Mouse (Mus musculus): ENCODE data around the gene Mtg1. TPM values are rescaled to one million over a fixed set of nuclear protein-coding genes. Genes with fewer than 3 reads are reported as not detected.

The Mtg1 gene
- total RNA-seq, 2 experiments from 2014 or later: not detected

GRCm38 (mm10) chr7:140184206-140184605 is 46.8 kb downstream of the Mtg1 start:
- ATAC-seq (replicated peaks; ENCODE audit: low FRiP score, poor library complexity, severe bottlenecking): no peak

GRCm38 (mm10) chr7:140186646-140187620 is 49.6 kb downstream of the Mtg1 start:
- ATAC-seq (replicated peaks; ENCODE audit: low FRiP score, poor library complexity, severe bottlenecking): no peak

- ATAC-seq (replicated peaks; ENCODE audit: low FRiP score, poor library complexity, severe bottlenecking): no peak
Observed at GRCm38 (mm10) chr7:140187721-140188390, 50.5 kb downstream of the Mtg1 start.

GRCm38 (mm10) chr7:140188391-140189328 is 51.3 kb downstream of the Mtg1 start:
- 0 out of 2 replicates have a peak, but pooled peaks have one; percentile 49 for ATAC-seq (replicated peaks; ENCODE audit: low FRiP score, poor library complexity, severe bottlenecking)

- no peak for ATAC-seq (replicated peaks; ENCODE audit: low FRiP score, poor library complexity, severe bottlenecking)
Observed at GRCm38 (mm10) chr7:140190435-140190834, 53.1 kb downstream of the Mtg1 start.

- no peak for ATAC-seq (replicated peaks; ENCODE audit: low FRiP score, poor library complexity, severe bottlenecking)
Observed at GRCm38 (mm10) chr7:140192445-140192844, 55.1 kb downstream of the Mtg1 start.

GRCm38 (mm10) chr7:140192851-140193250 is 55.5 kb downstream of the Mtg1 start:
- no peak for ATAC-seq (replicated peaks; ENCODE audit: low FRiP score, poor library complexity, severe bottlenecking)

- ATAC-seq (replicated peaks; ENCODE audit: low FRiP score, poor library complexity, severe bottlenecking): no peak
Observed at GRCm38 (mm10) chr7:140194031-140194430, 56.7 kb downstream of the Mtg1 start.

GRCm38 (mm10) chr7:140196002-140196401 is 58.6 kb downstream of the Mtg1 start:
- no peak for ATAC-seq (replicated peaks; ENCODE audit: low FRiP score, poor library complexity, severe bottlenecking)

Other genes starting within 250 kb of the Mtg1 start
- not detected in 2 replicates for gene Kndc1, start 242.9 kb upstream of the Mtg1 start, total RNA-seq (2015; ENCODE audit: low replicate concordance)
- not detected in 2 replicates for gene Kndc1, start 242.9 kb upstream of the Mtg1 start, total RNA-seq (2017; ENCODE audit: low replicate concordance)
- not detected in 2 replicates for gene Utf1, start 193.8 kb upstream of the Mtg1 start, total RNA-seq (2015; ENCODE audit: low replicate concordance)
- gene Utf1, start 193.8 kb upstream of the Mtg1 start, total RNA-seq (2017; ENCODE audit: low replicate concordance): not detected in 2 replicates
- gene 6430531B16Rik, start 158.8 kb upstream of the Mtg1 start, total RNA-seq (2015; ENCODE audit: low replicate concordance): not detected in 2 replicates
- gene 6430531B16Rik, start 158.8 kb upstream of the Mtg1 start, total RNA-seq (2017; ENCODE audit: low replicate concordance): not detected in 2 replicates
- gene Adam8, start 145.0 kb upstream of the Mtg1 start, total RNA-seq (2015; ENCODE audit: low replicate concordance): 9.2 and 9.4 TPM in 2 replicates
- gene Adam8, start 145.0 kb upstream of the Mtg1 start, total RNA-seq (2017; ENCODE audit: low replicate concordance): 3.3 and 5.2 TPM in 2 replicates
- 12.6 and 33.1 TPM in 2 replicates for gene Zfp511, start 101.2 kb upstream of the Mtg1 start, total RNA-seq (2015; ENCODE audit: low replicate concordance)
- 4.0 and 12.8 TPM in 2 replicates for gene Zfp511, start 101.2 kb upstream of the Mtg1 start, total RNA-seq (2017; ENCODE audit: low replicate concordance)
- gene Tubgcp2, start 100.9 kb upstream of the Mtg1 start, total RNA-seq (2015; ENCODE audit: low replicate concordance): 18.0 and 24.1 TPM in 2 replicates
- 26.9 and 48.3 TPM in 2 replicates for gene Tubgcp2, start 100.9 kb upstream of the Mtg1 start, total RNA-seq (2017; ENCODE audit: low replicate concordance)
- gene Msx3, start 88.5 kb upstream of the Mtg1 start, total RNA-seq (2015; ENCODE audit: low replicate concordance): not detected in 2 replicates
- not detected in 2 replicates for gene Msx3, start 88.5 kb upstream of the Mtg1 start, total RNA-seq (2017; ENCODE audit: low replicate concordance)
- not detected in 2 replicates for gene Caly, start 55.0 kb upstream of the Mtg1 start, total RNA-seq (2015; ENCODE audit: low replicate concordance)
- gene Caly, start 55.0 kb upstream of the Mtg1 start, total RNA-seq (2017; ENCODE audit: low replicate concordance): not detected in 2 replicates
- not detected in 2 replicates for gene Prap1, start 44.2 kb upstream of the Mtg1 start, total RNA-seq (2015; ENCODE audit: low replicate concordance)
- gene Prap1, start 44.2 kb upstream of the Mtg1 start, total RNA-seq (2017; ENCODE audit: low replicate concordance): not detected in 2 replicates
- gene Fuom, start 35.1 kb upstream of the Mtg1 start, total RNA-seq (2015; ENCODE audit: low replicate concordance): not detected in 2 replicates
- not detected in 2 replicates for gene Fuom, start 35.1 kb upstream of the Mtg1 start, total RNA-seq (2017; ENCODE audit: low replicate concordance)
- gene Paox, start 21.8 kb upstream of the Mtg1 start, total RNA-seq (2015; ENCODE audit: low replicate concordance): 6.8 TPM in 1 of 2 replicates, not detected in the other
- 2.0 and 2.8 TPM in 2 replicates for gene Paox, start 21.8 kb upstream of the Mtg1 start, total RNA-seq (2017; ENCODE audit: low replicate concordance)
- gene Echs1, start 21.1 kb upstream of the Mtg1 start, total RNA-seq (2015; ENCODE audit: low replicate concordance): 16.2 and 20.1 TPM in 2 replicates
- gene Echs1, start 21.1 kb upstream of the Mtg1 start, total RNA-seq (2017; ENCODE audit: low replicate concordance): 8.6 and 12.6 TPM in 2 replicates
- gene Sprn, start 17.3 kb downstream of the Mtg1 start, total RNA-seq (2015; ENCODE audit: low replicate concordance): not detected in 2 replicates
- not detected in 2 replicates for gene Sprn, start 17.3 kb downstream of the Mtg1 start, total RNA-seq (2017; ENCODE audit: low replicate concordance)
- gene Olfr522, start 27.2 kb downstream of the Mtg1 start, total RNA-seq (2015; ENCODE audit: low replicate concordance): not detected in 2 replicates
- gene Olfr522, start 27.2 kb downstream of the Mtg1 start, total RNA-seq (2017; ENCODE audit: low replicate concordance): not detected in 2 replicates
- gene Olfr523, start 35.7 kb downstream of the Mtg1 start, total RNA-seq (2015; ENCODE audit: low replicate concordance): not detected in 2 replicates
- not detected in 2 replicates for gene Olfr523, start 35.7 kb downstream of the Mtg1 start, total RNA-seq (2017; ENCODE audit: low replicate concordance)
- not detected in 2 replicates for gene Olfr524, start 68.4 kb downstream of the Mtg1 start, total RNA-seq (2015; ENCODE audit: low replicate concordance)
- gene Olfr524, start 68.4 kb downstream of the Mtg1 start, total RNA-seq (2017; ENCODE audit: low replicate concordance): not detected in 2 replicates
- not detected in 2 replicates for gene Cd163l1, start 80.7 kb downstream of the Mtg1 start, total RNA-seq (2015; ENCODE audit: low replicate concordance)
- gene Cd163l1, start 80.7 kb downstream of the Mtg1 start, total RNA-seq (2017; ENCODE audit: low replicate concordance): not detected in 2 replicates
- gene 5830411N06Rik, start 109.7 kb downstream of the Mtg1 start, total RNA-seq (2015; ENCODE audit: low replicate concordance): 0.42 TPM in 1 of 2 replicates, not detected in the other
- not detected in 2 replicates for gene 5830411N06Rik, start 109.7 kb downstream of the Mtg1 start, total RNA-seq (2017; ENCODE audit: low replicate concordance)
- gene Olfr525, start 183.3 kb downstream of the Mtg1 start, total RNA-seq (2015; ENCODE audit: low replicate concordance): not detected in 2 replicates
- not detected in 2 replicates for gene Olfr525, start 183.3 kb downstream of the Mtg1 start, total RNA-seq (2017; ENCODE audit: low replicate concordance)
- not detected in 2 replicates for gene Olfr527, start 196.5 kb downstream of the Mtg1 start, total RNA-seq (2015; ENCODE audit: low replicate concordance)
- not detected in 2 replicates for gene Olfr527, start 196.5 kb downstream of the Mtg1 start, total RNA-seq (2017; ENCODE audit: low replicate concordance)
- not detected in 2 replicates for gene Olfr60, start 224.1 kb downstream of the Mtg1 start, total RNA-seq (2015; ENCODE audit: low replicate concordance)
- not detected in 2 replicates for gene Olfr60, start 224.1 kb downstream of the Mtg1 start, total RNA-seq (2017; ENCODE audit: low replicate concordance)
- not detected in 2 replicates for gene Olfr530, start 238.8 kb downstream of the Mtg1 start, total RNA-seq (2015; ENCODE audit: low replicate concordance)
- not detected in 2 replicates for gene Olfr530, start 238.8 kb downstream of the Mtg1 start, total RNA-seq (2017; ENCODE audit: low replicate concordance)